Mouse (Mus musculus): ENCODE measurements around the gene Vmn2r51. TPM values are rescaled to one million over a fixed set of nuclear protein-coding genes. Genes with fewer than 3 reads are reported as not detected.
"Not testable (repeated sequence)": the region's sequence is repeated elsewhere in the genome, so short reads cannot be mapped to it uniquely, and the experiment has no call there.

Vmn2r51 gene
- not detected in 2 replicates for polyA plus RNA-seq (2015; fragmentation: Nextera tagmentation; extraction: Ambion mirVana)

DNA sequence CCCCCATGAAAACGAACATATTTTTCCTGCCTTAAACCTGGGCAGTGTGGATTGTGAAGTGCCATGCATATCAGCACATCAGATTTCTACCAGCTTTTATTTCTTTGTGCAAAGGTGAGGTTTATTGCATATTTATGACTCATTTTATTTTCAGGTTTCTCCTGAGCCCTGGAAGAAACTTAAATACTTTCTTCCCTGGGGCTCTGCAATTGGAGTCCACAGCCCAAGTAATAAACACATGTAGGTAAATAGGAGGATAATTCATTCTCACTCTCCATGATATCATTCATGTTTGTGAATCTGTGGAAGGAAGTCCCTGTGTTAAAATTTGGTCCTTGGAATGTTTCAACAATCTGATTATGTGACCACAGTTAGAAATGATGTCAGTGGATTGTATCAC is at the start of gene Vmn2r51:
Gene Vmn2r51 (minus strand): TSS at position 101 of the 400 bp plus-strand sequence.
- ATAC-seq (replicated peaks) = not testable (repeated sequence)

DNA sequence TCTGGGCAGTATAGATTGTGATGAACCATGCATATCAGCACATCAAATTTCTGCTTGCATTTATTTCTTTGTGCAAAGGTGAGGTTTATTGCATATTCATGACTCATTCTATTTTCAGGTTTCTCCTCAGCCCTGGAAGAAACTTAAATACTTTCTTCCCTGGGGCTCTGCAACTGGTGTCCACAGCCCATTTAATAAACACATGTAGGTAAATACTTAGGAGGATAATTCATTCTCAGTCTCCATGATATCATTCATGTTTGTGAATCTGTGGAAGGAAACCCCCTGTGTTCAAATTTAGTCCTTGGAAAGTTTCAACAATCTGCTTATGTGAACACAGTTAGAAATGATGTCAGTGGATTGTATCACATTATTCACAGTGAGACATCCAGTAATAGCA is 52.3 kb downstream of the Vmn2r51 start, which contains the start of gene Vmn2r50:
Gene Vmn2r50 (minus strand): TSS at position 101 of the 400 bp plus-strand sequence.
- not testable (repeated sequence) for H3K4me2 ChIP-seq (replicated peaks); H3K27me3 ChIP-seq; H3K36me3 ChIP-seq; H3K4me3 ChIP-seq; ATAC-seq (replicated peaks); H3K9ac ChIP-seq (replicated peaks); H3K27ac ChIP-seq (replicated peaks); H3K9me3 ChIP-seq; H3K4me1 ChIP-seq

More for the DNA sequence above, at the start of gene Vmn2r51:
- H3K9me3 ChIP-seq; H3K27ac ChIP-seq (replicated peaks); H3K27me3 ChIP-seq; H3K4me2 ChIP-seq (replicated peaks); H3K4me1 ChIP-seq; H3K36me3 ChIP-seq; H3K9ac ChIP-seq (replicated peaks); H3K4me3 ChIP-seq: not testable (repeated sequence)
- 56% methylated on average over 1 of the region's 1 CpGs for WGBS

Other genes starting within 250 kb of the Vmn2r51 start
- gene Vmn2r48, start 152.2 kb downstream of the Vmn2r51 start, polyA plus RNA-seq (2015; fragmentation: Nextera tagmentation; extraction: Ambion mirVana) = not detected in 2 replicates
- gene Vmn2r49, start 113.5 kb downstream of the Vmn2r51 start, polyA plus RNA-seq (2015; fragmentation: Nextera tagmentation; extraction: Ambion mirVana) = not detected in 2 replicates
- not detected in 2 replicates for gene Vmn2r50, start 52.4 kb downstream of the Vmn2r51 start, polyA plus RNA-seq (2015; fragmentation: Nextera tagmentation; extraction: Ambion mirVana)
- gene Vmn2r52, start 70.8 kb upstream of the Vmn2r51 start, polyA plus RNA-seq (2015; fragmentation: Nextera tagmentation; extraction: Ambion mirVana) = not detected in 2 replicates
- not detected in 2 replicates for gene Vmn1r66, start 172.3 kb upstream of the Vmn2r51 start, polyA plus RNA-seq (2015; fragmentation: Nextera tagmentation; extraction: Ambion mirVana)

Measured in forebrain, embryonic 15.5 days (tissue).